Mouse (Mus musculus) effector memory CD4-positive, alpha-beta T cell, adult 7 months (primary cell): ENCODE measurements around the gene Mon1b. TPM values are rescaled to one million over a fixed set of nuclear protein-coding genes. Genes with fewer than 3 reads are reported as not detected.

ENCODE experiments used
- polyA plus RNA-seq: library from polyadenylated mRNA; unstranded; fragments of 100-300 nt; shearing (Covaris generic); gene quantifications from one replicate; pipeline ENCODE4 v1.2.1, GENCODE M21; 2017

The Mon1b gene
- 17.4 TPM for polyA plus RNA-seq

GRCm38 (mm10) chr8:113634670-113635591 lies at the start of gene Mon1b:
Gene Mon1b (plus strand): TSS chr8:113635587.

GRCm38 (mm10) chr8:113642926-113643325 lies 7.5 kb downstream of the Mon1b start, which contains the start of gene Syce1l:
Gene Syce1l (plus strand): TSS chr8:113643213.

Other genes starting within 250 kb of the Mon1b start
- 0.88 TPM for gene Syce1l, start 7.6 kb downstream of the Mon1b start, polyA plus RNA-seq
- 0.68 TPM for gene Adamts18, start 213.2 kb downstream of the Mon1b start, polyA plus RNA-seq